Mouse (Mus musculus): ENCODE results near the gene 1700001O22Rik. TPM values are rescaled to one million over a fixed set of nuclear protein-coding genes. Genes with fewer than 3 reads are reported as not detected.

1700001O22Rik gene
- polyA plus RNA-seq (2012; rRNA removed) = 1.5 TPM in 2 replicates

DNA sequence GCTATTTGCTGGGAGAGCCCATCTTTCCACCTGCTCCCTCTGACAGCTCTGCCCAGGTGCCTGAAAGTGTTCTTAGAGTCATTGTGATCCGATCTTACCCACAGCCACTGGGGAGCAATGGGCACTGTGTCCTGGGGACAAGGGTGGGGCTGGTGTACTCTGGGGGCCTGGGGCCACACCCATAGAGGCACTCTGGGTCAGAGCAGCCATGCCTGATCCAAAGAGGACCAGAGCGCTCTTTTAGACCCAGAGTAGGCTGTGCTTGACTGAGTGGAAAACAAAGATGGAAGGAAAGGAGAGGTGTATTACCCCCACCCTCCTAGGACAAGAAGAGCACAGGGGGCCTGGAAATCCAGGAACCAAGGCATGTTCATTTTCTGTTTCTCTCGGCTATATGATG lies at the start of gene 1700001O22Rik:
TSS of gene 1700001O22Rik (minus strand) at position 58 of the 400 bp plus-strand sequence.
- DNase-seq (ENCODE audit: low spot score) = no peak

GRCm38 (mm10) chr2:30852771-30853313 lies 49.4 kb upstream of the 1700001O22Rik start:
- DNase-seq (ENCODE audit: low spot score) = no peak

- DNase-seq (ENCODE audit: low spot score) = no peak
Observed at GRCm38 (mm10) chr2:30850581-30850980, 47.1 kb upstream of the 1700001O22Rik start.

- no peak for DNase-seq (ENCODE audit: low spot score)
Observed at GRCm38 (mm10) chr2:30848184-30848583, 44.7 kb upstream of the 1700001O22Rik start.

- no peak for DNase-seq (ENCODE audit: low spot score)
Observed at GRCm38 (mm10) chr2:30846723-30847122, 43.3 kb upstream of the 1700001O22Rik start.

DNA sequence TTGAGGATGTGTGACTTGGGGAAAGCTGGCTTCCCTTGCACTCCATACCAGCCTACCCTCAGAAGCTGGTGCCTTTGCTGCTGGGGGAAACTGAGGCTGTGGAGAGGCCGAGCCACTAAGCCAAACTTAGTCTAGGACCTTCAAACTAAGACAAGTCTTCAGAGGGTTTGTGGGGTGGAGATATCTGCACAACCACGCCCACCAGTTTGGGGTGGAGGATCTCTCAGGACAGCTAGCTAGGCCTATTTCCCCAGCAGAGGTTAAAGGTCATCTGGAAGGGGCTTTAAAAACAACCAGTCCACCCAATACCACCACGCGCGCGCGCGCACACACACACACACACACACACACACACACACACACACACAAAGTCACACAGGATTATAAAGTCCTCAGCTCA lies 42.8 kb upstream of the 1700001O22Rik start:
- DNase-seq (ENCODE audit: low spot score) = no peak

DNA sequence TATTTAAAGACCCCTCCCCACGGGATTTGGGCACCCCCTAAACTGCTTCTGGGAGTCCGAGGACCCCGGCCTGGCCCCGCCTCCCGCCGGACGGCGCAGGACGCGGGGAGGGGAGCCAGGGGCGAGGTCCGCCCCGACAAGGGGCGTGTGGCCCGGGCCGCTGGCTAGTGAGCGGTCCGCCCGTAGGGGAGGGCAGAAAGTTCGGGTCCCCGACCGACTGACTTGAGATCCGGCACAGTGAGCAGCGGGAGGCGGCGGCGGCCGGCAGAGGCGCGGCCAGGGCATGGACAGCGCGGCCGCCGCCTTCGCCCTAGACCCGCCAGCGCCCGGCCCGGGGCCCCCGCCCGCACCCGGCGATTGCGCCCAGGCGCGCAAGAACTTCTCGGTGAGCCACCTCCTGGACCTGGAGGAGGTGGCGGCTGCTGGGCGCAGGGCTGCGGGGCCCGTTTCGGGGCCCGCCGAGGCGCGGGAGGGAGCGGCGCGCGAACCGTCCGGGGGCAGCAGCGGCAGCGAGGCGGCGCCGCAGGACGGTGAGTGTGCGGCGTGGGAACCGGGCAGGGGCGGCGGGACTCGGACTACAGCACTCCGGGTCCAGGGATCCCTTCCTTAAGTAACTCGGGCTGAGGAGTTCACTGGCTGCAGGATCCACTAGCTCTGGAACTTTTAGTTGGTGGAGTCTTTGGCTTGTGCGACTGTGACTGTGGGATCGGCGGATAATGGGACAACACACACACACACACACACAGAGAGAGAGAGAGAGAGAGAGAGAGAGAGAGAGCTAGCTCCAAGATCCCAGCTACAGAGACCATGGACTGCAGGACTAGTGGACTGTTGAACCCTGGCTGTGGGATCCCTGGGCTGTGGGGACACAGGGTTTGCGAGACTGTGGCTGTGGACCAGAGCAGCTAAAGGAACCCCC lies 42.0 kb upstream of the 1700001O22Rik start:
- DNase-seq (ENCODE audit: low spot score) = peak; percentile 33

DNA sequence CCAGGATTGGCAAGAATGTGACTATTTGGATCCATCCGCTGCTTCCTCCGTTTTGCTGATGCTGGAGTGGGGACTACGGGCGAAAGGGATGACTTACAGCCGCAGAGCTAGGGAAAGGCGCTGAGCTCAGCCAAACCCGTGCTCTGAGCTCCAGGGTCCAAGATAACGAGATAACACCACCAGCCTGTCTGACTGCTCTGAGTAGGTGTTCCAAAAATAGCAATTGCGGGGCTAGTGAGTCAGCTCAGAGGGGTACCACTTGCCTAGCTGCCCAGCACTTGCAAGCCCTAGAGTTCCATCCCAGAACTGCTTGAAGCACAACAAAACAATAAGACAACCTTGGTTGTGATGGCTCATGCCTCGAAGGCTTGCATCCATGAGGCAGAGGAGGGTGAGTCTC lies 39.2 kb upstream of the 1700001O22Rik start:
- DNase-seq (ENCODE audit: low spot score) = no peak

DNA sequence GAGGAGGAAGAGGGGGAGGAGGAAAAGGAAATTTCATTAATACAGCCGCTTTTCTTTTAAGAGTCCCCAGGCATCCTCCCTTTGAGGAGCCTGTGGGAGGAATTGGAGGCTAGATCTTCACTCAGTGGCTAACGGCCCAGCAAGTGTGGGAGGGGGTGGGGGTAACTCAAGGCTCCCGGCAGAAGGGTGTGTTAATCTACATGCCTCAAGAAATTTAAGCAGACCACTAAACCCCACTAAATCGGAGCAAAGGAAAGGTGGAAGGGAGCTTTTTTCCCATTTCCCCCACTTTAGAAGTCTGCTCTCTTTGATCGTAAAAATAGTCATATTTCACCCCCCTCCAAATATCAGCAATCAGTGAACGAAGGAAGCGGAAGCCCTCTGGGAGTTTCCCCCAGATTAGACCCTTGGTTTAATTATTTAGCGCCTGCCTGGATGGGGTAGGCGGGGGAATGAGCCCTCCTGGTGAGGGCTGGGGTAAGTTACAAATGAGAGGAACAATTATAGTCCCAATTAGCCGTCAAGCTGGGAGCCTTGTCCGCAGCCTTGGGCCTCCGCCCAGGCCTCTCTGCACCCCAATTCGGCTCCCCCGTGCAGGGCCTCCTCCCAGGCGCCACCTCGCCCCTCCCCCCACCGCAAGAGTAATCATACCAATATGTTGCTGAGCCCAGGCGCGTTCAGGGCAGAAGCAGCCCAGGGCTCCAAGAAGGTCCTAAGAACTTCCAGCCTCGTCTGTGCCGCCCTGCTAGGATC lies 33.0 kb upstream of the 1700001O22Rik start:
- no peak for DNase-seq (ENCODE audit: low spot score)

DNA sequence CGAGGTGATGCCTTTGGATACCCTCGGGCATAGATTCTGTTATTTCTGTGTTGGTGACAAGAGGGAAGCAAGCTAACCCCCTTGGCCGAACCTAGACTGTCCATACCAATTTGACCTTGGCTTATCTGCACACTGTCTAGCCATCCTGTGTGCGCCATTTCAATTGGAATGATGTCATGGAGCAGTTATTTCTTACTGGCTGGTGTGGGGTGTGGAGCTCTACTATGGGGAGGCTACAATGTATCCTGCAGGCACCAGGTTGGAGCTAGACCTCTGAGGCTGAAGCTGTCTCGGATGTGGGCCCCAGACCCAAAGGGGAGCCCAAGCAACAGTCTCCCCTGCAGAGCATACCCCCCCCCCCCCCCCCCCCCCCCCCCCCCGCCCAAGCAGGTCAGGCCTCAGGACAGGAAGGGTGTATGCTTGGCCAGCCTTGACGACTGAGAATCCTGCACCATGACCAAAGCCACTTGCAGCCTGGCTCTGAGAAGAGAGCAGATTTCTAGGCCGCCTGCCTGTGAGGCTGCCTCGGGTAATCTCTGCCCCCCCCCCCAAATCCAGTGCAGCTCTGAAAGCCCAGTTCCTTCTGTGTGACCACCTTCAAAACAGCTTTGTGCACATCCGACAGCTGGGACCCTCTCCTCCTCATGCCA lies 31.0 kb upstream of the 1700001O22Rik start, which contains the start of gene Prrx2:
TSS of gene Prrx2 (plus strand) at position 600 of the 650 bp plus-strand sequence.
- no peak for DNase-seq (ENCODE audit: low spot score)

GRCm38 (mm10) chr2:30833644-30834043 lies 30.2 kb upstream of the 1700001O22Rik start:
- no peak for DNase-seq (ENCODE audit: low spot score)

DNA sequence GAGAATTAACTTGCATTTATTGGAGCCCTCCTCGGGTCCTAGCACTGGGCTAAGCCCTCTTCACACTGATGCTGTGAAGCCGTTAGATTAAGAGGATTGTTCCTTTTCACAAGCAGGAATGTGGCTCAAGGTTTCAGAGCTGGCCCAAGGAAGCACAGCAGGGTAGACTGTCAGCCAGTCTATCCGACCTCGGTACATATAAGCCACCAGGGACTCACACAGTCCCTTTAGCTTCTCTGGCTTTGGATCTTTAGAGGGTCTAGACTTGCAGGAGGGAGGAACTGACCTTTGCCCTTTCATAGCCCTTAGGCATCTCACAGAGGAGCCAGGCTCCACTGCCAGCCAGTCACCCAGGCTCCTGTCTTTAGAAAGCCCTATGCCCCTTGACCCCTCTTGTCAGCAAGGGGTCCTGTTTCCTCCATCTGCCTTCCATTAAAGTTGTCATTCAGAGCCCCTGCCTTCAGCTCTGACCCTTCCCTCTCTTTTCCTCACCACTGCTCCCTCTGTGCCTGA lies 26.9 kb upstream of the 1700001O22Rik start, which contains the start of gene Asb6:
TSS of gene Asb6 (minus strand) at position 51 of the 513 bp plus-strand sequence.
- DNase-seq (ENCODE audit: low spot score) = no peak

- DNase-seq (ENCODE audit: low spot score) = no peak
Observed at GRCm38 (mm10) chr2:30829315-30829714, 25.9 kb upstream of the 1700001O22Rik start.

GRCm38 (mm10) chr2:30827749-30828475 lies 24.5 kb upstream of the 1700001O22Rik start:
- peak; percentile 98 for DNase-seq (ENCODE audit: low spot score)

GRCm38 (mm10) chr2:30826825-30827748 lies 23.6 kb upstream of the 1700001O22Rik start:
- no peak for DNase-seq (ENCODE audit: low spot score)

- DNase-seq (ENCODE audit: low spot score) = no peak
Observed at GRCm38 (mm10) chr2:30823385-30824153, 20.1 kb upstream of the 1700001O22Rik start.

DNA sequence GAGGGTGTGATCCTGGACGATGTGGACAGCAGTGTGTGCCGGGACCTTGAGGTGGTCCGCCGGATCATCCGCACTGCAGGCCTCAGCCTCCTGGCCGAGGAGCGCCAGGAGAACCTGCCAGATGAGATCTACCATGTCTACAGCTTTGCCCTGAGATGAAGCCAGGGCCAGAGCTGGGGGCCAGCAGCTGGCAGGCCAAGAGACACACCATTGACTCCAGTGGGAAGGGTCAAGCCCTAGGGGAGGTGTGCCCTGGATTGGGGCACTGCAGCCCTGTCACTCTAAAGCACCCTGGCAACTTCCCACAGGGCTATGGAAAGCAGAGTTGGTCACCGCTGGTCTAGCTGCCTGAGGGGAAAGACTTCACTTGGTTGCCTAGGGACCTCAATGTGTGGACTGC lies 19.0 kb upstream of the 1700001O22Rik start:
- no peak for DNase-seq (ENCODE audit: low spot score)

DNA sequence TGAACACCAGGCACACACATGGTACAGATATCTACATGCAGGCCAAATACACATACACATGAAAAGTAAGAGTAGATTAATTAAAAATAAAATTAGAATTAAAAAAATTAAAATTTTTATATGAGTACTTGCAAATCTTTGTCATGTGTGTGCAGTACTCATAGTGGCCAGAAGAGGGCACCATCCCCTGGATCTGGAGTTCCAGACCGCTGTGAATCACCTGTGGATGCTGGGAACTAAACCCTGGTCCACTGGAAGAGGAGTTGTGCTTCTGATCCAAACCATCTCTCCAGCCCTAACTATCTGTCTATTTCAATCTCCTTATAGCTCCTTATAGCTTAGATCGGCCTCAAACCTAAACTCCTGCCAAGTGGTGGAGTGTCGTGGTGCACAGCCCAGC lies 17.6 kb upstream of the 1700001O22Rik start:
- no peak for DNase-seq (ENCODE audit: low spot score)

DNA sequence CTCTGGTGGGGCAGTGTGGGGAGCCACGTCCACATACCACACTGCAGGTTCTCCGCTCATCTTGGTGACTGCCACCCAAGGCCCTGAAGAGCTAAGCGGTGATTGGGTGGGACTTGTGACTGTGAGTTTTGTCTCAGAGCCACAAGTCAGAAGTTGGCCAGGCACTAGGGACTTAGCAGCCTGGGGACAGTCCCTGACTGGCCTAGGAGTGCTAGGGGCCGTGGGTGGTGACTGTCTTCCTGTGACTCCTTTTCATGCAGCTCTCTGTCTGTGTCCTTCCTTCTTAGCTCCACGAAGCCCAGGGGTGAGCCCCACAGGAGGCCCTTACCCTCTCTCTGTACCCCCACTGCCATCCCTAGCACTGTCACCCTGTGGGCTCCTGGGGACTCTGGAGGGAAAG lies 16.4 kb upstream of the 1700001O22Rik start:
- no peak for DNase-seq (ENCODE audit: low spot score)
